Mouse (Mus musculus): Measurements from ENCODE around the gene Epb41l2.

GRCm38 (mm10) chr10:25482791-25483190 is 123.2 kb downstream of the Epb41l2 start:
- no peak for TF ChIP-seq CTCF (IDR thresholded peaks at IDR 0.05; ENCODE audit: borderline replicate concordance, insufficient read depth, low read depth, low read length)
- TF ChIP-seq POLR2A (IDR thresholded peaks at IDR 0.05; ENCODE audit: borderline replicate concordance, insufficient read depth, low read length), result no peak
